Mouse (Mus musculus): Measurements from ENCODE around the gene Olfr625-ps1. TPM values are rescaled to one million over a fixed set of nuclear protein-coding genes. Genes with fewer than 3 reads are reported as not detected.
"Not testable (repeated sequence)": the region's sequence is repeated elsewhere in the genome, so short reads cannot be mapped to it uniquely, and the experiment has no call there.

The Olfr625-ps1 gene
- not detected in 3 replicates for total RNA-seq (2017)

- ATAC-seq (replicated peaks; ENCODE audit: insufficient number of reproducible peaks, low FRiP score, low TSS enrichment, poor library complexity, severe bottlenecking): no peak
These were observed at the start of gene Olfr625-ps1 for GRCm38 (mm10) chr7:103682420-103682819. TSS of gene Olfr625-ps1 (plus strand) at chr7:103682720.

- no peak for ATAC-seq (replicated peaks; ENCODE audit: insufficient number of reproducible peaks, low FRiP score, low TSS enrichment, poor library complexity, severe bottlenecking)
These were observed 45.7 kb upstream of the Olfr625-ps1 start for GRCm38 (mm10) chr7:103636795-103637194.

- ATAC-seq (replicated peaks; ENCODE audit: insufficient number of reproducible peaks, low FRiP score, low TSS enrichment, poor library complexity, severe bottlenecking): no peak
These were observed 39.9 kb upstream of the Olfr625-ps1 start, which contains the start of gene Olfr622 for GRCm38 (mm10) chr7:103642602-103643001. TSS of gene Olfr622 (minus strand) at chr7:103642702.

DNA sequence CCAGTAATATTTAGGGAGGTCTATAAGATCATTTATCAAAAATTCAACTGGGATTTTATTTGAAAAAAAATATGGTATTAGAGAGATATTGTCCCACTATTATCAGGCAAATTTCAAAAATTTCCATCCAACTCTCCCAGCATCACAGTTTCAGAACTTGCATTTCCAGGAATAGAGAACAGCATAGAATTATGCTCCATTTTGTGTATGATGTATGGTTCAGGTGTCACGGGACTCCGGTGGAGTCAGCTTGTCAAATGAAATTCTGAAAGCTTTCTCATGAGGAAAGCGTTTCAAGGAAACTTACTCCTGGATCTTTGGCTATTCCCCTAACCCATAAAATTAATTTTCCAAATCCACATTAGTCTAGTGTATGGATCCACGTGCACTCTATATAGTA, 38.5 kb upstream of the Olfr625-ps1 start:
- ATAC-seq (replicated peaks; ENCODE audit: insufficient number of reproducible peaks, low FRiP score, low TSS enrichment, poor library complexity, severe bottlenecking): no peak

DNA sequence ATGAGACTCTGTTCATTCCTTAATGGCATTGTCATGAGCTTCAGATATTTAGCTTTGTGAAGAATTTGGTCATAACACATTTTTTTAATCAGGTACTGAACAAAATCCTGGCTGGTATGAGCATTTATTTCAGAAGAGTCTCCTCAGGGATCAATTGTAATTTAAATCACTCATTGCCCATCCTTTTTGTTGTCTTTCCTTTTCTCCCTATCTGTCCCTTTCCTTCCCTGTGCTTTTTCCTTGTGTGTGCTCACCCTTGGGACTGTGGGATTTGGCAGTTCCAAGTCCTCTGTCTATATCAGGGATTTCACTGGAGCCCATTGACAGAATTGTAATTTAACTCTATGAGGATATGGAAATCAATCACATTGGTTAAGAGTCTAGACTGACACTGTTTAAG, 18.9 kb upstream of the Olfr625-ps1 start, which contains the start of gene Olfr623:
Gene Olfr623 (minus strand): TSS at position 101 of the 400 bp plus-strand sequence.
- no peak for ATAC-seq (replicated peaks; ENCODE audit: insufficient number of reproducible peaks, low FRiP score, low TSS enrichment, poor library complexity, severe bottlenecking)

GRCm38 (mm10) chr7:103671091-103671490, 11.4 kb upstream of the Olfr625-ps1 start, which contains the start of gene Olfr624:
TSS of gene Olfr624 (minus strand) at chr7:103671191.
- ATAC-seq (replicated peaks; ENCODE audit: insufficient number of reproducible peaks, low FRiP score, low TSS enrichment, poor library complexity, severe bottlenecking): no peak

DNA sequence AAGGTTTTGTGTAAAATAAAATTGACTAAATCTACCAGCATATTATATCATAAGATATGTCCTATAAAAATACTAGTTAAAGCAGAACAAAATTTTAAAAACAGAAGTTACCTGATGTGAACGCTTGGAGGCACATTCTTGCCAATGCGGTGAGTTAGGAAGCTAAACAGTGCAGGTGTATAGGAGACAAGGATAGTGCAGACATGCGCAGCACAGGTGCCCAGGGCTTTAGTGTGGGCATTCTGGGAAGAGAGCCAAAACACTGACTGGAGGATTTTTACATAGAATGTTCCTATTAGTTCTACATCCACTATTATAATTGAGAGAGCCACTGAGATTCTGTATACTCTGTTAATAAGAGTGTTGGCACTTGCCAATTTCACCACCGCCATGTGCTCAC, 16.9 kb downstream of the Olfr625-ps1 start:
- no peak for ATAC-seq (replicated peaks; ENCODE audit: insufficient number of reproducible peaks, low FRiP score, low TSS enrichment, poor library complexity, severe bottlenecking)

- ATAC-seq (replicated peaks; ENCODE audit: insufficient number of reproducible peaks, low FRiP score, low TSS enrichment, poor library complexity, severe bottlenecking): no peak
These were observed 29.5 kb downstream of the Olfr625-ps1 start for GRCm38 (mm10) chr7:103712024-103712423.

- ATAC-seq (replicated peaks; ENCODE audit: insufficient number of reproducible peaks, low FRiP score, low TSS enrichment, poor library complexity, severe bottlenecking): no peak
These were observed 31.9 kb downstream of the Olfr625-ps1 start, which contains the start of gene Olfr243 for GRCm38 (mm10) chr7:103714371-103714770. TSS of gene Olfr243 (plus strand) at chr7:103714671.

DNA sequence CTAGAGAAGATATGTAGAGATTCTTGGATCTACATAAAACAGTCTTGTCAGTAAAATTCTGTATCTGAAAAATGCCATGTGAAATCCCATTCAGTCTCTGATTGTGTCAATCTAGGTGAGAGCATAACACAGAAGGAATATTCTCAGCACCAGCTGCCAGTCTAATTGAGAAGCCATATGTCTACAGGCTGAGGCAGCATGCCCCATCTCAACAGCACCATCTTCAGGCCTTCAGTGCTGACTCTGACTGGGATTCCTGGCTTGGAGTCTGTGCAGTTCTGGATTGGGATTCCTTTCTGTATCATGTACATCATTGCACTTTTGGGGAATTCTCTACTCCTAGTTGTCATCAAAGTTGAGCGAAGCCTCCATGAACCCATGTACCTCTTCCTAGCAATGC, 33.9 kb downstream of the Olfr625-ps1 start:
- ATAC-seq (replicated peaks; ENCODE audit: insufficient number of reproducible peaks, low FRiP score, low TSS enrichment, poor library complexity, severe bottlenecking): not testable (repeated sequence)

GRCm38 (mm10) chr7:103730074-103730473, 47.6 kb downstream of the Olfr625-ps1 start, which contains the start of gene Olfr628:
TSS of gene Olfr628 (plus strand) at chr7:103730374.
- ATAC-seq (replicated peaks; ENCODE audit: insufficient number of reproducible peaks, low FRiP score, low TSS enrichment, poor library complexity, severe bottlenecking): no peak

Other genes with a start within 250 kb of the Olfr625-ps1 start
- not detected in 3 replicates for gene Olfr605, start 237.3 kb upstream of the Olfr625-ps1 start, total RNA-seq (2017)
- not detected in 3 replicates for gene Olfr606, start 233.7 kb upstream of the Olfr625-ps1 start, total RNA-seq (2017)
- not detected in 3 replicates for gene Olfr607, start 218.6 kb upstream of the Olfr625-ps1 start, total RNA-seq (2017)
- not detected in 3 replicates for gene Olfr608, start 212.8 kb upstream of the Olfr625-ps1 start, total RNA-seq (2017)
- not detected in 3 replicates for gene Olfr609, start 184.7 kb upstream of the Olfr625-ps1 start, total RNA-seq (2017)
- not detected in 3 replicates for gene Olfr610, start 170.6 kb upstream of the Olfr625-ps1 start, total RNA-seq (2017)
- not detected in 3 replicates for gene Olfr611, start 161.9 kb upstream of the Olfr625-ps1 start, total RNA-seq (2017)
- gene Olfr612, start 140.0 kb upstream of the Olfr625-ps1 start, total RNA-seq (2017): not detected in 3 replicates
- gene Olfr613, start 134.6 kb upstream of the Olfr625-ps1 start, total RNA-seq (2017): not detected in 3 replicates
- gene Olfr615, start 126.6 kb upstream of the Olfr625-ps1 start, total RNA-seq (2017): not detected in 3 replicates
- gene Olfr616, start 113.6 kb upstream of the Olfr625-ps1 start, total RNA-seq (2017): not detected in 3 replicates
- gene Olfr617, start 109.7 kb upstream of the Olfr625-ps1 start, total RNA-seq (2017): not detected in 3 replicates
- not detected in 3 replicates for gene Olfr618, start 92.6 kb upstream of the Olfr625-ps1 start, total RNA-seq (2017)
- gene Olfr619, start 82.1 kb upstream of the Olfr625-ps1 start, total RNA-seq (2017): not detected in 3 replicates
- not detected in 3 replicates for gene Olfr620, start 70.2 kb upstream of the Olfr625-ps1 start, total RNA-seq (2017)
- not detected in 3 replicates for gene Olfr622, start 40.0 kb upstream of the Olfr625-ps1 start, total RNA-seq (2017)
- not detected in 3 replicates for gene Olfr623, start 19.0 kb upstream of the Olfr625-ps1 start, total RNA-seq (2017)
- gene Olfr624, start 11.5 kb upstream of the Olfr625-ps1 start, total RNA-seq (2017): not detected in 3 replicates
- gene Olfr243, start 32.0 kb downstream of the Olfr625-ps1 start, total RNA-seq (2017): not detected in 3 replicates
- gene Olfr628, start 47.7 kb downstream of the Olfr625-ps1 start, total RNA-seq (2017): not detected in 3 replicates
- 0.39 TPM in 1 of 3 replicates, not detected in the others for gene Olfr629, start 62.2 kb downstream of the Olfr625-ps1 start, total RNA-seq (2017)
- not detected in 3 replicates for gene Olfr630, start 74.6 kb downstream of the Olfr625-ps1 start, total RNA-seq (2017)
- not detected in 3 replicates for gene Olfr69, start 88.9 kb downstream of the Olfr625-ps1 start, total RNA-seq (2017)
- gene Olfr68, start 97.0 kb downstream of the Olfr625-ps1 start, total RNA-seq (2017): not detected in 3 replicates
- gene Olfr67, start 109.1 kb downstream of the Olfr625-ps1 start, total RNA-seq (2017): not detected in 3 replicates
- 142 to 1,259 TPM (median 1,026 TPM) in 3 replicates for gene Hbb-bt, start 131.3 kb downstream of the Olfr625-ps1 start, total RNA-seq (2017)
- gene Hbb-bs, start 145.4 kb downstream of the Olfr625-ps1 start, total RNA-seq (2017): 710 to 7,610 TPM (median 7,195 TPM) in 3 replicates
- not detected in 3 replicates for gene Hbb-bh2, start 157.8 kb downstream of the Olfr625-ps1 start, total RNA-seq (2017)
- not detected in 3 replicates for gene Hbb-bh1, start 160.4 kb downstream of the Olfr625-ps1 start, total RNA-seq (2017)
- not detected in 3 replicates for gene Hbb-y, start 170.5 kb downstream of the Olfr625-ps1 start, total RNA-seq (2017)
- gene Olfr66, start 203.5 kb downstream of the Olfr625-ps1 start, total RNA-seq (2017): not detected in 3 replicates
- not detected in 3 replicates for gene Olfr64, start 211.8 kb downstream of the Olfr625-ps1 start, total RNA-seq (2017)
- not detected in 3 replicates for gene Olfr65, start 220.8 kb downstream of the Olfr625-ps1 start, total RNA-seq (2017)
- gene Olfr631, start 246.1 kb downstream of the Olfr625-ps1 start, total RNA-seq (2017): not detected in 3 replicates